Mouse (Mus musculus) forebrain, embryonic 15.5 days (tissue): Measurements from ENCODE around the gene Tekt1. TPM values are rescaled to one million over a fixed set of nuclear protein-coding genes. Genes with fewer than 3 reads are reported as not detected.

Experiments used
- ATAC-seq: fragments of 200-750 bp; cut with Nextera tagmentation; replicated peaks from 2 replicates; pipeline ENCODE4 v1.8.0; 2017; ENCODE audit warnings: mild to moderate bottlenecking, moderate TSS enrichment, moderate library complexity
- H3K27ac ChIP-seq: fragments of 300-500 bp; sonication (generic); replicated peaks from 2 replicates; pipeline ENCODE4 v1.5.1; 2015; ENCODE audit warnings: mild to moderate bottlenecking, inconsistent platforms
- H3K27me3 ChIP-seq: fragments of 300-500 bp; sonication (generic); 2 replicates; pipeline ENCODE4 v1.6.1; 2015; ENCODE audit warnings: inconsistent platforms
- H3K36me3 ChIP-seq: fragments of 300-500 bp; sonication (generic); 2 replicates; pipeline ENCODE4 v1.6.1; 2015; ENCODE audit warnings: mild to moderate bottlenecking, inconsistent platforms
- H3K4me1 ChIP-seq: fragments of 300-500 bp; sonication (generic); 2 replicates; pipeline ENCODE4 v1.6.1; 2015; ENCODE audit warnings: inconsistent platforms
- H3K4me2 ChIP-seq: fragments of 300-500 bp; sonication (generic); replicated peaks from 2 replicates; pipeline ENCODE4 v1.6.1; 2015; ENCODE audit warnings: mild to moderate bottlenecking, inconsistent platforms
- H3K4me3 ChIP-seq: fragments of 300-500 bp; sonication (generic); 2 replicates; pipeline ENCODE4 v1.5.1; 2015; ENCODE audit warnings: mild to moderate bottlenecking, inconsistent platforms
- H3K9ac ChIP-seq: fragments of 300-500 bp; sonication (generic); replicated peaks from 2 replicates; pipeline ENCODE4 v1.6.1; 2015; ENCODE audit warnings: mild to moderate bottlenecking, inconsistent platforms
- H3K9me3 ChIP-seq: fragments of 300-500 bp; sonication (generic); 2 replicates; pipeline ENCODE4 v1.6.1; 2016; ENCODE audit warnings: inconsistent platforms
- WGBS: fragments of 180-500 bp; shearing (Covaris S2); methylation state at CpG from one replicate; pipeline ENCODE4 v1.1.7; 2015; ENCODE audit warnings: mixed read lengths; 5-methylcytosine and 5-hydroxymethylcytosine counted together
- polyA plus RNA-seq: library from polyadenylated mRNA; unstranded; fragments of >200 nt; fragmentation: Nextera tagmentation; extraction: Ambion mirVana; gene quantifications from 2 replicates; pipeline ENCODE4 v1.2.1, GENCODE M21; 2015

Gene Tekt1
- polyA plus RNA-seq, 1 experiment from 2014 or later, result 10.9 TPM

- 85% methylated on average over 5 of the region's 5 CpGs for WGBS
- Histone ChIP-seq H3K9ac (no peak overlapping the region), H3K36me3 (no peaks in the 10 kb centered on the region), H3K27me3 (no peaks in the 10 kb centered on the region), H3K27ac (no peak overlapping the region), H3K4me1 (no peaks in the 10 kb centered on the region), H3K9me3 (no peaks in the 10 kb centered on the region), H3K4me3 (no peak overlapping the region), H3K4me2 (no peak overlapping the region)
- ATAC-seq, result no peak
Measured at GRCm38 (mm10) chr11:72402017-72402416, 39.8 kb upstream of the Tekt1 start.

GRCm38 (mm10) chr11:72401068-72401467 is 38.8 kb upstream of the Tekt1 start:
- Histone ChIP-seq H3K36me3 (no peaks in the 10 kb centered on the region), H3K27ac (no peak overlapping the region), H3K4me1 (no peaks in the 10 kb centered on the region), H3K9me3 (no peaks in the 10 kb centered on the region), H3K9ac (no peak overlapping the region), H3K4me3 (no peak overlapping the region), H3K4me2 (no peak overlapping the region), H3K27me3 (no peaks in the 10 kb centered on the region)
- ATAC-seq, result no peak
- WGBS, result 93% methylated on average over 12 of the region's 12 CpGs

- no peaks in the 10 kb centered on the region for H3K36me3 ChIP-seq
- no peak overlapping the region for H3K27ac ChIP-seq
- no peaks in the 10 kb centered on the region for H3K27me3 ChIP-seq
- H3K4me2 ChIP-seq, result no peak overlapping the region
- no peak overlapping the region for H3K9ac ChIP-seq
- no peak overlapping the region for H3K4me3 ChIP-seq
- peaks cover 6% of the 10 kb centered on the region; the same call in 1 of the 2 replicates for H3K4me1 ChIP-seq
- no peak for ATAC-seq
- 87% methylated on average over 8 of the region's 8 CpGs for WGBS
- H3K9me3 ChIP-seq, result no peaks in the 10 kb centered on the region
Measured at GRCm38 (mm10) chr11:72397811-72398525, 35.7 kb upstream of the Tekt1 start.

- Histone ChIP-seq H3K9me3 (no peaks in the 10 kb centered on the region), H3K4me2 (no peak overlapping the region), H3K27me3 (no peaks in the 10 kb centered on the region), H3K4me3 (no peak overlapping the region), H3K27ac (no peak overlapping the region), H3K9ac (no peak overlapping the region), H3K36me3 (no peaks in the 10 kb centered on the region), H3K4me1 (peaks cover 6% of the 10 kb centered on the region; the same call in 1 of the 2 replicates)
- no peak for ATAC-seq
- WGBS, result 72% methylated on average over 10 of the region's 10 CpGs
Measured at GRCm38 (mm10) chr11:72397072-72397471, 34.8 kb upstream of the Tekt1 start.

GRCm38 (mm10) chr11:72396621-72397020 is 34.4 kb upstream of the Tekt1 start:
- no peak overlapping the region for H3K9ac ChIP-seq
- H3K36me3 ChIP-seq, result no peaks in the 10 kb centered on the region
- H3K27ac ChIP-seq, result no peak overlapping the region
- ATAC-seq, result no peak
- H3K27me3 ChIP-seq, result no peaks in the 10 kb centered on the region
- peaks cover 6% of the 10 kb centered on the region; the same call in 1 of the 2 replicates for H3K4me1 ChIP-seq
- H3K4me3 ChIP-seq, result no peak overlapping the region
- no peaks in the 10 kb centered on the region for H3K9me3 ChIP-seq
- 95% methylated on average over 7 of the region's 7 CpGs for WGBS
- no peak overlapping the region for H3K4me2 ChIP-seq

GRCm38 (mm10) chr11:72395652-72396051 is 33.4 kb upstream of the Tekt1 start:
- Histone ChIP-seq H3K36me3 (no peaks in the 10 kb centered on the region), H3K9ac (no peak overlapping the region)
- 85% methylated on average over 6 of the region's 6 CpGs for WGBS

GRCm38 (mm10) chr11:72394694-72395093 is 32.5 kb upstream of the Tekt1 start:
- 88% methylated on average over 2 of the region's 2 CpGs for WGBS
- H3K9me3 ChIP-seq, result no peaks in the 10 kb centered on the region
- H3K27ac ChIP-seq, result no peak overlapping the region
- H3K9ac ChIP-seq, result no peak overlapping the region
- H3K36me3 ChIP-seq, result no peaks in the 10 kb centered on the region
- no peak for ATAC-seq
- H3K4me3 ChIP-seq, result no peak overlapping the region
- H3K27me3 ChIP-seq, result no peaks in the 10 kb centered on the region
- H3K4me1 ChIP-seq, result peaks cover 6% of the 10 kb centered on the region; the same call in 1 of the 2 replicates
- no peak overlapping the region for H3K4me2 ChIP-seq

More at GRCm38 (mm10) chr11:72395652-72396051, 33.4 kb upstream of the Tekt1 start:
- Histone ChIP-seq H3K27me3 (no peaks in the 10 kb centered on the region), H3K4me3 (no peak overlapping the region), H3K9me3 (no peaks in the 10 kb centered on the region), H3K4me1 (peaks cover 6% of the 10 kb centered on the region; the same call in 1 of the 2 replicates), H3K27ac (no peak overlapping the region), H3K4me2 (no peak overlapping the region)
- no peak for ATAC-seq

GRCm38 (mm10) chr11:72393669-72394068 is 31.4 kb upstream of the Tekt1 start:
- no peaks in the 10 kb centered on the region for H3K27me3 ChIP-seq
- H3K27ac ChIP-seq, result no peak overlapping the region; the same call in 1 of the 2 replicates
- ATAC-seq, result no peak
- no peak overlapping the region for H3K4me3 ChIP-seq
- WGBS, result 28% methylated on average over 5 of the region's 5 CpGs
- H3K4me2 ChIP-seq, result no peak overlapping the region
- peaks cover 6% of the 10 kb centered on the region; the same call in 1 of the 2 replicates for H3K4me1 ChIP-seq
- H3K9me3 ChIP-seq, result no peaks in the 10 kb centered on the region
- H3K36me3 ChIP-seq, result no peaks in the 10 kb centered on the region
- H3K9ac ChIP-seq, result no peak overlapping the region

- ATAC-seq, result no peak
- H3K27ac ChIP-seq, result no peak overlapping the region; the same call in 1 of the 2 replicates
- WGBS, result 82% methylated on average over 3 of the region's 3 CpGs
Measured at GRCm38 (mm10) chr11:72393243-72393642, 31.0 kb upstream of the Tekt1 start.

GRCm38 (mm10) chr11:72391181-72391580 is 28.9 kb upstream of the Tekt1 start:
- Histone ChIP-seq H3K9ac (no peak overlapping the region), H3K9me3 (no peaks in the 10 kb centered on the region), H3K4me2 (no peak overlapping the region), H3K36me3 (no peaks in the 10 kb centered on the region), H3K27ac (no peak overlapping the region), H3K27me3 (no peaks in the 10 kb centered on the region), H3K4me1 (peaks cover 6% of the 10 kb centered on the region; the same call in 1 of the 2 replicates), H3K4me3 (no peak overlapping the region)
- no peak for ATAC-seq
- 89% methylated on average over 13 of the region's 13 CpGs for WGBS

More at GRCm38 (mm10) chr11:72393243-72393642, 31.0 kb upstream of the Tekt1 start:
- Histone ChIP-seq H3K9ac (no peak overlapping the region), H3K36me3 (no peaks in the 10 kb centered on the region), H3K27me3 (no peaks in the 10 kb centered on the region), H3K4me1 (peaks cover 6% of the 10 kb centered on the region; the same call in 1 of the 2 replicates), H3K9me3 (no peaks in the 10 kb centered on the region), H3K4me2 (no peak overlapping the region), H3K4me3 (no peak overlapping the region)

- ATAC-seq, result no peak
- H3K27me3 ChIP-seq, result no peaks in the 10 kb centered on the region
- WGBS, result 85% methylated on average over 7 of the region's 7 CpGs
- no peaks in the 10 kb centered on the region for H3K9me3 ChIP-seq
- no peak overlapping the region for H3K27ac ChIP-seq
- H3K4me2 ChIP-seq, result no peak overlapping the region
- H3K36me3 ChIP-seq, result no peaks in the 10 kb centered on the region
- no peak overlapping the region for H3K4me3 ChIP-seq
- H3K4me1 ChIP-seq, result peaks cover 6% of the 10 kb centered on the region; the same call in 1 of the 2 replicates
- no peak overlapping the region for H3K9ac ChIP-seq
Measured at GRCm38 (mm10) chr11:72389407-72390142, 27.3 kb upstream of the Tekt1 start.

- Histone ChIP-seq H3K36me3 (no peaks in the 10 kb centered on the region), H3K27ac (no peak overlapping the region), H3K4me3 (no peak overlapping the region), H3K27me3 (no peaks in the 10 kb centered on the region), H3K9me3 (no peaks in the 10 kb centered on the region), H3K4me2 (no peak overlapping the region), H3K9ac (no peak overlapping the region), H3K4me1 (no peaks in the 10 kb centered on the region)
- ATAC-seq, result no peak
- WGBS, result 95% methylated on average over 6 of the region's 6 CpGs
Measured at GRCm38 (mm10) chr11:72388113-72388529, 25.9 kb upstream of the Tekt1 start.
